Mouse (Mus musculus): Measurements from ENCODE around the gene Hist1h2bm. TPM values are rescaled to one million over a fixed set of nuclear protein-coding genes. Genes with fewer than 3 reads are reported as not detected.
"Not testable (repeated sequence)": the region's sequence is repeated elsewhere in the genome, so short reads cannot be mapped to it uniquely, and the experiment has no call there.

Hist1h2bm gene
- polyA plus RNA-seq, 1 experiment from 2014 or later = 4.6 TPM

- H3K27ac ChIP-seq (ENCODE audit: low read depth, low read length) = peak overlapping the region; percentile 96
- H3K9me3 ChIP-seq (ENCODE audit: control insufficient read depth, low read length) = no peaks in the 10 kb centered on the region
- DNase-seq (ENCODE audit: low spot score) (peak; percentile 54), ATAC-seq (ENCODE audit: insufficient read depth, low FRiP score, low TSS enrichment) (no peak)
- H3K4me3 ChIP-seq (ENCODE audit: low read depth, low read length) = peak overlapping the region; percentile 59
- H3K9ac ChIP-seq (ENCODE audit: low read length) = peak overlapping the region; percentile 66
- H3K27me3 ChIP-seq (ENCODE audit: control insufficient read depth, insufficient read depth, low read length) = no peaks in the 10 kb centered on the region
- WGBS = 5% methylated on average over 5 of the region's 5 CpGs
- peak overlapping the region; percentile 80 for H3K4me2 ChIP-seq (ENCODE audit: low read depth)
- no peaks in the 10 kb centered on the region for H3K36me3 ChIP-seq (ENCODE audit: control insufficient read depth, insufficient read depth, low read length)
- peaks cover 9% of the 10 kb centered on the region; the same call in 1 of the 2 replicates for H3K4me1 ChIP-seq (ENCODE audit: control insufficient read depth, insufficient read depth, low read length)
Measured at GRCm38 (mm10) chr13:21749387-21750158, 27.7 kb downstream of the Hist1h2bm start.

DNA sequence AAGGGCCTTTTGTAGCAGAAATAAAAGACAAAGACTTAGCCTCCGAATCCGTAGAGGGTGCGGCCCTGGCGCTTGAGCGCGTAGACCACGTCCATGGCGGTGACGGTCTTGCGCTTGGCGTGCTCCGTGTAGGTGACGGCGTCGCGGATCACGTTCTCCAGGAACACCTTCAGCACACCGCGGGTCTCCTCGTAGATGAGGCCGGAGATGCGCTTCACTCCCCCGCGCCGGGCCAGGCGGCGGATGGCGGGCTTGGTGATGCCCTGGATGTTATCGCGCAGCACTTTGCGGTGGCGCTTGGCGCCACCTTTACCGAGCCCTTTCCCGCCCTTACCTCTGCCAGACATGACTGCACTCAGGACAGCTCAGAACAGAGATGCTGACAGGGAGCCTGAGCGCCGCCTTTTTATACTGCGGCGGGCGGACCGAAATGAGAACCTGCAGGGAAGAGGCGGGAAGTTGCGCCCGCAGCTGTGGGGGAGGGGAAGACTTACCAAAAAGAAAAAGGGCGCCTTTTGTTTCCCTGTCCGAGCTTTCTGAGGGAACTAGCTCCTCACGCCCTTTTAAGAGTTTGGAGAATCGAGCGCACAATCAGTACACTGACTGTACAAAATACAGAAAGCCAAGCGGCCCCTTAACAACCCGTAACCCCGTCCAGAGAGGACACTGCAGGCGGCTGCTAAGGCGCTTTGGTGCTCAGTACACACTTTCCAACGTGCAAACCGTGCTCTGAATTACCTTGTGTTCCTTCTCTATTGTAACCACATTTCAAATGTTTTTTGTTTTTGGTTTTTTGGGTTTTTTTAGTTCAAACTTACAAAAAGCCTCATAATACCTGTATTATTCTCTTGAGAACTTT, 28.5 kb downstream of the Hist1h2bm start, which contains the start of gene Hist1h4k:
Gene Hist1h4k, minus strand, starts transcription at position 347 of the 859 bp plus-strand sequence.
- not testable (repeated sequence) for H3K4me1 ChIP-seq (ENCODE audit: control insufficient read depth, insufficient read depth, low read length)
- WGBS = under 1% methylated on average over 43 of the region's 56 CpGs
- peak; percentile 84 for ATAC-seq (ENCODE audit: insufficient read depth, low FRiP score, low TSS enrichment)

DNA sequence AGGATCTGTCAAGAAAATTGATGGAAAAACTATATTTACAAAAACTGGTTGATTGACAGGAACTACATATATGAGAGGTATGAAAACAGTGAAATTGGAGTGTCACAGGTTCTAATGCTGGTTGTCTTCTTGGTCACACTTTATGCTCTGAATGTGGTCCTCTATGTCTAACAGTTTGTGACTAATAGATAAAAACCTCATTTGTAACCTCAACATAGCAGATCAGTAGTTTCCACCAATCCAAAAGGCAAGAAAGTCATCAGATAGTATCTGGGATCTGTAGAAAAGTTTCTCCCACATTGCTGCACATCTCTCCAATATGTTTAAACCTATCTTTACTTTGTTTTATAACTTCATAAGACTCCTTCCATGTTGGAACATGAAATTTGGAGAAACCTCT, 29.6 kb downstream of the Hist1h2bm start:
- Histone ChIP-seq H3K4me3 (ENCODE audit: low read depth, low read length) (no peak overlapping the region), H3K9ac (ENCODE audit: low read length) (no peak overlapping the region), H3K9me3 (ENCODE audit: control insufficient read depth, low read length) (no peaks in the 10 kb centered on the region), H3K4me2 (ENCODE audit: low read depth) (no peak overlapping the region), H3K27ac (ENCODE audit: low read depth, low read length) (0 out of 2 replicates have a peak overlapping the region, but pooled peaks have one; percentile 14), H3K27me3 (ENCODE audit: control insufficient read depth, insufficient read depth, low read length) (no peaks in the 10 kb centered on the region), H3K4me1 (ENCODE audit: control insufficient read depth, insufficient read depth, low read length) (peaks cover 9% of the 10 kb centered on the region; the same call in 1 of the 2 replicates), H3K36me3 (ENCODE audit: control insufficient read depth, insufficient read depth, low read length) (no peaks in the 10 kb centered on the region)
- no peak for DNase-seq (ENCODE audit: low spot score)
- no peak for ATAC-seq (ENCODE audit: insufficient read depth, low FRiP score, low TSS enrichment)

More for the DNA sequence above, 28.5 kb downstream of the Hist1h2bm start, which contains the start of gene Hist1h4k:
- not testable (repeated sequence) for H3K36me3 ChIP-seq (ENCODE audit: control insufficient read depth, insufficient read depth, low read length); H3K27me3 ChIP-seq (ENCODE audit: control insufficient read depth, insufficient read depth, low read length); H3K9me3 ChIP-seq (ENCODE audit: control insufficient read depth, low read length)
- H3K27ac ChIP-seq (ENCODE audit: low read depth, low read length) = peak within 1 kb of the TSS; percentile 96
- peak; percentile 95 for DNase-seq (ENCODE audit: low spot score)
- H3K9ac ChIP-seq (ENCODE audit: low read length) = peak within 1 kb of the TSS; percentile 66
- H3K4me3 ChIP-seq (ENCODE audit: low read depth, low read length) = peak within 1 kb of the TSS; percentile 59
- H3K4me2 ChIP-seq (ENCODE audit: low read depth) = peak within 1 kb of the TSS; percentile 80

- DNase-seq (ENCODE audit: low spot score) = no peak
- no peak overlapping the region for H3K9ac ChIP-seq (ENCODE audit: low read length)
- peak overlapping the region; percentile 69; the same call in 1 of the 2 replicates for H3K27ac ChIP-seq (ENCODE audit: low read depth, low read length)
- H3K27me3 ChIP-seq (ENCODE audit: control insufficient read depth, insufficient read depth, low read length) = no peaks in the 10 kb centered on the region
- no peak overlapping the region for H3K4me3 ChIP-seq (ENCODE audit: low read depth, low read length)
- H3K36me3 ChIP-seq (ENCODE audit: control insufficient read depth, insufficient read depth, low read length) = no peaks in the 10 kb centered on the region
- H3K4me2 ChIP-seq (ENCODE audit: low read depth) = no peak overlapping the region
- H3K4me1 ChIP-seq (ENCODE audit: control insufficient read depth, insufficient read depth, low read length) = peaks cover 9% of the 10 kb centered on the region; the same call in 1 of the 2 replicates
- 76% methylated on average over 3 of the region's 3 CpGs for WGBS
- ATAC-seq (ENCODE audit: insufficient read depth, low FRiP score, low TSS enrichment) = no peak
- no peaks in the 10 kb centered on the region for H3K9me3 ChIP-seq (ENCODE audit: control insufficient read depth, low read length)
Measured at GRCm38 (mm10) chr13:21751827-21752226, 30.0 kb downstream of the Hist1h2bm start.

DNA sequence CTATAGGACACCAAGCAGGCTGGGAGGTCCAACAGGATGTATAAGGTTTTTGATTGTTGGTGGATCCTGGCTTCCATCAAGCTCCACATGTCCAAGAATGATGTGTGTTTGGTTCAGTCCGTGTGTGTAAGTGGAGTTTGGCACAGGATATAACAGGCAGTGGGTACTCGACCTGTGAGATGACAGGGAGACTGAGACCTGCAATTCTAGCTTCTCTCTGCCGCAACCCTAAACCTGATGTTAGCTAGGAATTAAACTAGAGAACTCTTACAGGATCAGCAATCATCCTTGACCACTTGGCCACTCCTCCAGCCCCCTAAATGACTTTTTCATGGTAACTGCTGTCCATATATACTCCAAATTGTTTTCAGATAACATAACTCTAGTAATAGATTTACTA, 30.5 kb downstream of the Hist1h2bm start:
- no peak overlapping the region for H3K4me3 ChIP-seq (ENCODE audit: low read depth, low read length)
- 53% methylated on average over 3 of the region's 3 CpGs for WGBS
- ATAC-seq (ENCODE audit: insufficient read depth, low FRiP score, low TSS enrichment) (no peak), DNase-seq (ENCODE audit: low spot score) (peak; percentile 18)
- H3K36me3 ChIP-seq (ENCODE audit: control insufficient read depth, insufficient read depth, low read length) = no peaks in the 10 kb centered on the region
- no peaks in the 10 kb centered on the region for H3K9me3 ChIP-seq (ENCODE audit: control insufficient read depth, low read length)
- no peak overlapping the region for H3K9ac ChIP-seq (ENCODE audit: low read length)
- H3K4me2 ChIP-seq (ENCODE audit: low read depth) = peak overlapping the region; percentile 70
- no peaks in the 10 kb centered on the region for H3K27me3 ChIP-seq (ENCODE audit: control insufficient read depth, insufficient read depth, low read length)
- peak overlapping the region; percentile 69; the same call in 1 of the 2 replicates for H3K27ac ChIP-seq (ENCODE audit: low read depth, low read length)
- H3K4me1 ChIP-seq (ENCODE audit: control insufficient read depth, insufficient read depth, low read length) = peaks cover 9% of the 10 kb centered on the region; the same call in 1 of the 2 replicates

DNA sequence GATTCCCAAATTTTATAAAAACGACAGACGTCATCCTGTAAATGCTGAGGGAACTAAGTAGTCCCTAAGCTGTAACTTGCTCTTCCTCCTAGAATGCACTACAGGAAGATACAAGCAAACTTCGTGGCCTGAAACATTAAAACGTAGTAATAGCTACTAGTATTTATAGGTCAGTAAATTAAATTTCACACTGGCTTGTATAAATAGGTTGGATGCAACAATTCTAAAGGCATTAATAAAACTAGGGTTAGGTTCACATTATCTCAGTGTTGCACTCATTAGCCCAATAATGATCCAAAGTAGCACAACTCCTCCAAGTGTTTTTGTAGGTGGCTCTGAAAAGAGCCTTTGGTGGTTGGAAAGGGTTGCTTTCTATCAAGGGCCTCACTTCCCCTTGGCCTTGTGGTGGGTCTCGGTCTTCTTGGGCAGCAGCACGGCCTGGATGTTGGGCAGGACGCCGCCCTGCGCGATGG, 31.2 kb downstream of the Hist1h2bm start:
- WGBS = 2% methylated on average over 10 of the region's 10 CpGs
- ATAC-seq (ENCODE audit: insufficient read depth, low FRiP score, low TSS enrichment) = no peak
- H3K4me3 ChIP-seq (ENCODE audit: low read depth, low read length) = peak overlapping the region; percentile 38

GRCm38 (mm10) chr13:21753524-21754285, 31.9 kb downstream of the Hist1h2bm start, which contains the start of the genes Hist1h2ak and Hist1h2bn:
Gene Hist1h2ak (minus strand): TSS chr13:21753827.
Gene Hist1h2bn (plus strand): TSS chr13:21754123.
- H3K36me3 ChIP-seq (ENCODE audit: control insufficient read depth, insufficient read depth, low read length); H3K9me3 ChIP-seq (ENCODE audit: control insufficient read depth, low read length); H3K4me1 ChIP-seq (ENCODE audit: control insufficient read depth, insufficient read depth, low read length); H3K27me3 ChIP-seq (ENCODE audit: control insufficient read depth, insufficient read depth, low read length): not testable (repeated sequence)
- Histone ChIP-seq H3K4me2 (ENCODE audit: low read depth) (peak within 1 kb of the TSS; percentile 70), H3K27ac (ENCODE audit: low read depth, low read length) (peak within 1 kb of the TSS; percentile 87), H3K9ac (ENCODE audit: low read length) (peak within 1 kb of the TSS; percentile 57), H3K4me3 (ENCODE audit: low read depth, low read length) (peak within 1 kb of the TSS; percentile 38)
- ATAC-seq (ENCODE audit: insufficient read depth, low FRiP score, low TSS enrichment) (peak; percentile 92), DNase-seq (ENCODE audit: low spot score) (peak; percentile 77)
- WGBS = 0% methylated on average over 26 of the region's 50 CpGs

More for the DNA sequence above, 31.2 kb downstream of the Hist1h2bm start:
- H3K4me1 ChIP-seq (ENCODE audit: control insufficient read depth, insufficient read depth, low read length) = peaks cover 9% of the 10 kb centered on the region; the same call in 1 of the 2 replicates
- DNase-seq (ENCODE audit: low spot score) = peak; percentile 18
- peak overlapping the region; percentile 57 for H3K9ac ChIP-seq (ENCODE audit: low read length)
- peak overlapping the region; percentile 87 for H3K27ac ChIP-seq (ENCODE audit: low read depth, low read length)
- H3K27me3 ChIP-seq (ENCODE audit: control insufficient read depth, insufficient read depth, low read length) = no peaks in the 10 kb centered on the region
- H3K9me3 ChIP-seq (ENCODE audit: control insufficient read depth, low read length) = no peaks in the 10 kb centered on the region
- H3K4me2 ChIP-seq (ENCODE audit: low read depth) = peak overlapping the region; percentile 70
- no peaks in the 10 kb centered on the region for H3K36me3 ChIP-seq (ENCODE audit: control insufficient read depth, insufficient read depth, low read length)

Data from neural tube, embryonic 11.5 days (tissue).